Mouse (Mus musculus) limb, embryonic 13.5 days (tissue): ENCODE data around the gene Pde2a. TPM values are rescaled to one million over a fixed set of nuclear protein-coding genes. Genes with fewer than 3 reads are reported as not detected.
"Not testable (repeated sequence)": the region's sequence is repeated elsewhere in the genome, so short reads cannot be mapped to it uniquely, and the experiment has no call there.

Source experiments
- ATAC-seq: fragments of 200-750 bp; cut with Nextera tagmentation; 2 replicates; pipeline ENCODE4 v1.8.0; 2017; ENCODE audit warnings: low read depth, moderate number of reproducible peaks, moderate TSS enrichment; ENCODE audit not compliant: low FRiP score
- H3K27ac ChIP-seq: fragments of 300-500 bp; sonication (generic); 2 replicates; pipeline ENCODE4 v1.5.1; 2015; ENCODE audit warnings: inconsistent platforms, mild to moderate bottlenecking, moderate library complexity
- H3K27me3 ChIP-seq: fragments of 300-500 bp; sonication (generic); 2 replicates; pipeline ENCODE4 v1.6.1; 2015; ENCODE audit warnings: mild to moderate bottlenecking, inconsistent platforms
- H3K36me3 ChIP-seq: fragments of 300-500 bp; sonication (generic); 2 replicates; pipeline ENCODE4 v1.6.1; 2015; ENCODE audit warnings: inconsistent platforms, mild to moderate bottlenecking, moderate library complexity
- H3K4me1 ChIP-seq: fragments of 300-500 bp; sonication (generic); 2 replicates; pipeline ENCODE4 v1.6.1; 2015; ENCODE audit warnings: inconsistent platforms
- H3K4me2 ChIP-seq: fragments of 300-500 bp; sonication (generic); replicated peaks from 2 replicates; pipeline ENCODE4 v1.6.1; 2015; ENCODE audit warnings: inconsistent platforms, mild to moderate bottlenecking, moderate library complexity
- H3K4me3 ChIP-seq: fragments of 300-500 bp; sonication (generic); 2 replicates; pipeline ENCODE4 v1.5.1; 2015; ENCODE audit warnings: moderate library complexity, mild to moderate bottlenecking, inconsistent platforms
- H3K9ac ChIP-seq: fragments of 300-500 bp; sonication (generic); 2 replicates; pipeline ENCODE4 v1.6.1; 2015; ENCODE audit warnings: mild to moderate bottlenecking, inconsistent platforms
- H3K9me3 ChIP-seq: fragments of 300-500 bp; sonication (generic); 2 replicates; pipeline ENCODE4 v1.6.1; 2016; ENCODE audit warnings: inconsistent platforms
- WGBS: fragments of 180-500 bp; shearing (Covaris S2); methylation state at CpG from one replicate; pipeline ENCODE4 v1.1.7; 2015; 5-methylcytosine and 5-hydroxymethylcytosine counted together
- polyA plus RNA-seq: library from polyadenylated mRNA; unstranded; fragments of >200 nt; fragmentation: Nextera tagmentation; extraction: Ambion mirVana; gene quantifications from 2 replicates; pipeline ENCODE4 v1.2.1, GENCODE M21; 2015

Pde2a gene
- polyA plus RNA-seq, 1 experiment from 2014 or later = 10.4 TPM

GRCm38 (mm10) chr7:101538141-101538933 lies 116.8 kb downstream of the Pde2a start:
- ATAC-seq = no peak
- Histone ChIP-seq H3K36me3 (no peaks in the 10 kb centered on the region), H3K27ac (no peak overlapping the region), H3K9me3 (no peaks in the 10 kb centered on the region), H3K27me3 (peaks cover 7% of the 10 kb centered on the region; the same call in 1 of the 2 replicates), H3K9ac (no peak overlapping the region), H3K4me3 (no peak overlapping the region), H3K4me2 (no peak overlapping the region), H3K4me1 (no peaks in the 10 kb centered on the region)
- 53% methylated on average over 14 of the region's 14 CpGs for WGBS

GRCm38 (mm10) chr7:101539774-101540173 lies 118.3 kb downstream of the Pde2a start:
- no peaks in the 10 kb centered on the region for H3K4me1 ChIP-seq
- no peak for ATAC-seq
- H3K36me3 ChIP-seq = no peaks in the 10 kb centered on the region
- no peaks in the 10 kb centered on the region for H3K9me3 ChIP-seq
- no peak overlapping the region for H3K4me3 ChIP-seq
- no peak overlapping the region for H3K9ac ChIP-seq
- 44% methylated on average over 9 of the region's 9 CpGs for WGBS
- no peak overlapping the region for H3K27ac ChIP-seq
- peaks cover 2% of the 10 kb centered on the region; the same call in 1 of the 2 replicates for H3K27me3 ChIP-seq
- no peak overlapping the region for H3K4me2 ChIP-seq

- no peak overlapping the region for H3K9ac ChIP-seq
- no peak for ATAC-seq
- H3K4me2 ChIP-seq = no peak overlapping the region
- no peaks in the 10 kb centered on the region for H3K36me3 ChIP-seq
- H3K27ac ChIP-seq = no peak overlapping the region
- no peaks in the 10 kb centered on the region for H3K9me3 ChIP-seq
- H3K4me3 ChIP-seq = no peak overlapping the region
- WGBS = 61% methylated on average over 5 of the region's 5 CpGs
- H3K4me1 ChIP-seq = no peaks in the 10 kb centered on the region
- H3K27me3 ChIP-seq = peaks cover 2% of the 10 kb centered on the region; the same call in 1 of the 2 replicates
Measured at GRCm38 (mm10) chr7:101540684-101541083, 119.2 kb downstream of the Pde2a start.

GRCm38 (mm10) chr7:101541132-101541531 lies 119.6 kb downstream of the Pde2a start:
- H3K4me1 ChIP-seq = no peaks in the 10 kb centered on the region
- ATAC-seq = no peak
- WGBS = 4% methylated on average over 11 of the region's 11 CpGs

GRCm38 (mm10) chr7:101541734-101542133 lies 120.2 kb downstream of the Pde2a start:
- no peak overlapping the region for H3K4me3 ChIP-seq
- H3K4me1 ChIP-seq = no peaks in the 10 kb centered on the region
- H3K36me3 ChIP-seq = no peaks in the 10 kb centered on the region
- no peak overlapping the region for H3K9ac ChIP-seq
- ATAC-seq = no peak
- H3K4me2 ChIP-seq = no peak overlapping the region; the same call in 1 of the 2 replicates
- no peak overlapping the region for H3K27ac ChIP-seq
- no peaks in the 10 kb centered on the region for H3K9me3 ChIP-seq
- H3K27me3 ChIP-seq = peaks cover 2% of the 10 kb centered on the region; the same call in 1 of the 2 replicates
- 73% methylated on average over 10 of the region's 10 CpGs for WGBS

More at GRCm38 (mm10) chr7:101541132-101541531, 119.6 kb downstream of the Pde2a start:
- peaks cover 2% of the 10 kb centered on the region; the same call in 1 of the 2 replicates for H3K27me3 ChIP-seq
- no peak overlapping the region for H3K9ac ChIP-seq
- no peaks in the 10 kb centered on the region for H3K36me3 ChIP-seq
- H3K27ac ChIP-seq = no peak overlapping the region
- H3K4me2 ChIP-seq = no peak overlapping the region; the same call in 1 of the 2 replicates
- H3K9me3 ChIP-seq = no peaks in the 10 kb centered on the region
- no peak overlapping the region for H3K4me3 ChIP-seq

GRCm38 (mm10) chr7:101547651-101548050 lies 126.2 kb downstream of the Pde2a start:
- H3K9me3 ChIP-seq = no peaks in the 10 kb centered on the region
- no peak for ATAC-seq
- H3K4me1 ChIP-seq = no peaks in the 10 kb centered on the region
- no peaks in the 10 kb centered on the region for H3K27me3 ChIP-seq
- H3K27ac ChIP-seq = no peak overlapping the region
- no peak overlapping the region for H3K4me3 ChIP-seq
- no peak overlapping the region for H3K4me2 ChIP-seq
- WGBS = 85% methylated on average over 3 of the region's 3 CpGs
- no peak overlapping the region for H3K9ac ChIP-seq
- no peaks in the 10 kb centered on the region for H3K36me3 ChIP-seq

GRCm38 (mm10) chr7:101549266-101549665 lies 127.8 kb downstream of the Pde2a start:
- ATAC-seq = no peak
- Histone ChIP-seq H3K4me3 (no peak overlapping the region), H3K4me1 (no peaks in the 10 kb centered on the region), H3K36me3 (no peaks in the 10 kb centered on the region), H3K27ac (no peak overlapping the region), H3K9me3 (no peaks in the 10 kb centered on the region), H3K9ac (no peak overlapping the region), H3K27me3 (no peaks in the 10 kb centered on the region), H3K4me2 (no peak overlapping the region)
- 91% methylated on average over 3 of the region's 3 CpGs for WGBS

- Histone ChIP-seq H3K4me3 (no peak overlapping the region), H3K36me3 (no peaks in the 10 kb centered on the region), H3K4me1 (no peaks in the 10 kb centered on the region), H3K9me3 (no peaks in the 10 kb centered on the region), H3K9ac (no peak overlapping the region), H3K27ac (no peak overlapping the region), H3K27me3 (no peaks in the 10 kb centered on the region), H3K4me2 (no peak overlapping the region)
- WGBS = 62% methylated on average over 7 of the region's 7 CpGs
- ATAC-seq = no peak
Measured at GRCm38 (mm10) chr7:101550686-101551485, 129.4 kb downstream of the Pde2a start.

GRCm38 (mm10) chr7:101551530-101551929 lies 130.0 kb downstream of the Pde2a start:
- no peak for ATAC-seq
- no peaks in the 10 kb centered on the region for H3K36me3 ChIP-seq
- no peaks in the 10 kb centered on the region for H3K27me3 ChIP-seq
- no peak overlapping the region for H3K9ac ChIP-seq
- WGBS = 91% methylated on average over 1 of the region's 1 CpGs
- H3K4me2 ChIP-seq = no peak overlapping the region
- no peaks in the 10 kb centered on the region for H3K4me1 ChIP-seq
- no peak overlapping the region for H3K27ac ChIP-seq
- no peak overlapping the region for H3K4me3 ChIP-seq
- no peaks in the 10 kb centered on the region for H3K9me3 ChIP-seq

- not testable (repeated sequence) for H3K4me2 ChIP-seq, H3K36me3 ChIP-seq, H3K9ac ChIP-seq, H3K4me1 ChIP-seq, H3K4me3 ChIP-seq, H3K9me3 ChIP-seq, H3K27me3 ChIP-seq, ATAC-seq, H3K27ac ChIP-seq
- 90% methylated on average over 3 of the region's 3 CpGs for WGBS
Measured at GRCm38 (mm10) chr7:101555473-101555872, 134.0 kb downstream of the Pde2a start.

- Histone ChIP-seq H3K27ac (no peak overlapping the region), H3K27me3 (no peaks in the 10 kb centered on the region), H3K4me1 (no peaks in the 10 kb centered on the region), H3K4me3 (no peak overlapping the region), H3K36me3 (no peaks in the 10 kb centered on the region), H3K9me3 (no peaks in the 10 kb centered on the region), H3K9ac (no peak overlapping the region), H3K4me2 (no peak overlapping the region)
- no peak for ATAC-seq
- WGBS = 72% methylated on average over 1 of the region's 1 CpGs
Measured at GRCm38 (mm10) chr7:101557391-101557790, 135.9 kb downstream of the Pde2a start.

- H3K4me3 ChIP-seq, H3K4me1 ChIP-seq, H3K9me3 ChIP-seq, H3K4me2 ChIP-seq, H3K27ac ChIP-seq, H3K36me3 ChIP-seq, H3K27me3 ChIP-seq, ATAC-seq, H3K9ac ChIP-seq: not testable (repeated sequence)
- WGBS = 67% methylated on average over 5 of the region's 5 CpGs
Measured at GRCm38 (mm10) chr7:101559393-101559792, 137.9 kb downstream of the Pde2a start.
